Mouse (Mus musculus): ENCODE measurements around the gene Olfml3.

Olfml3 gene

DNA sequence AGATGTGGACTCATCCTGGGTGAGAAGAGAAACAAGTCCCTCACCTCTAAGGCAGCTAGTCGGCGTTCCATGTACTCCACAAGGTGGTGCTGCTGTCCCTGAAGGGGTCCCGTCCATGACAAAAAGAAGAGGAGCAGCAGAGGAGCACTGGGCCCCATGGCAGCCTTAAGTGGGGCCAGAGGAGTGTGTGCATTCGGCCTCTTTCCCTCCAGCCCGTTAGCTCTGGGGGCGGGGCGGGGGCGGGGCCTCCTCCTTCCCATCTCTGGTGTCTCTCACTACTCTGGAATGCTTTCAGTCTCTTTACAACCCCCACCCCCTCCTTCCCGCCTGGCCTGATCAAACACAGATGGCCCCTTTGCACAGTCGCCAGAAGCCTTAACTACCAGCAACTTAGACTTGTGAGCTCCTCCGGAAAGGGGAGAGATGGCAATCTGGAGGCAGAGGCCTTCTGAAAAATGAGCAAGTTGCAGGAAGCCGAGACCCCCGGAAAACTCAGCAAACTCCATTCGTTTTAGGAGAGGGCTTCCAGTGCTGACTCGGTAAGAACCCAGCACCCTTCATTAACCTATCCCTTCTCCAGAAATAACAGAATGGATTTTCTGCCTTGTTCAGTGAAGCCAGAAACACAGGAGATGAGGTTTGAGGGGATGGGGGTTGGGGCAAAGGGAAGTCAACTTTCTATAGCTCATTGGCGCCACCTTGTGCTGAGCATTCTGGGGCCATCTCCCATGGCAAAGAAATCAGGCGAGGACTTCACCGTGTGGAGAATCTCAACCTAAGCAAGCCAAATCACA, at the start of gene Olfml3:
Gene Olfml3 (minus strand): TSS at position 224 of the 794 bp plus-strand sequence.
- DNase-seq (ENCODE audit: low read depth, low spot score), result peak; percentile 77

- no peak for DNase-seq (ENCODE audit: low read depth, low spot score)
These were observed 49.4 kb upstream of the Olfml3 start for GRCm38 (mm10) chr3:103787225-103787624.

DNA sequence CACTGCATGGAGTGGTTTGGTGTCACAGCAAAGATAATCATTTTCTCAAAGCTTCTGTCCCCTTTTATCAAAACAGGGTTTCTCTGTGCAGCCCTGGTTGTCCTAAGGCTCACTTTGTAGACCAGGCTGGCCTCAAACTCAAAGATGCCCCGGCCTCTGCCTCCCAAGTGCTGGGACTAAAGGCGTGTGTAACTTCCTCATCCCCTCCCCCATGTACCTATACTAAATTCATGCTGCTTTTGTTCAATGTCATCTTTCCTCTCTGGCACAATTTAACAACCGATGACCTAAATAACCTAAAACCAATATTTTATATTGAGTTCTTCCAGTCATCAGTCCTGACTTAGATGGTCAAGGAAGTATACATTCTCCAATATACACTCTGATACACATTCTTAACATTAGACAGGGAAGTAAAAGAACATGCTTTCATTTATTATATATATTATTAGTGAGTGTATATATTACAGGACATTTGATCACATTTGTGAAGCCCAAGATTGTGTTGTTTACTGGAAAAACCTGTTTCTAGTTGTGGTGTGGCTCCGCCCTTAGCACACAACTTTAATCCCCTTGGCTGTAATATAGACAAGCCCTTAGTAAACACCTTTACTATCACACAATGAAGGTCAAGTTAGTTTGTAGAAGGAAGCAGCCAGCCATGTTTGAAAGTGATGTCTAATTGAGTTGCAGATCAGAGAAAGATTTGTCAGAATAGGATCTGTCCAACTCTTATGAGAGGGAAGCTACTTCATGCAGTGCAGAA, 45.2 kb upstream of the Olfml3 start:
- no peak for DNase-seq (ENCODE audit: low read depth, low spot score)

GRCm38 (mm10) chr3:103780777-103781176, 43.0 kb upstream of the Olfml3 start:
- DNase-seq (ENCODE audit: low read depth, low spot score), result no peak

DNA sequence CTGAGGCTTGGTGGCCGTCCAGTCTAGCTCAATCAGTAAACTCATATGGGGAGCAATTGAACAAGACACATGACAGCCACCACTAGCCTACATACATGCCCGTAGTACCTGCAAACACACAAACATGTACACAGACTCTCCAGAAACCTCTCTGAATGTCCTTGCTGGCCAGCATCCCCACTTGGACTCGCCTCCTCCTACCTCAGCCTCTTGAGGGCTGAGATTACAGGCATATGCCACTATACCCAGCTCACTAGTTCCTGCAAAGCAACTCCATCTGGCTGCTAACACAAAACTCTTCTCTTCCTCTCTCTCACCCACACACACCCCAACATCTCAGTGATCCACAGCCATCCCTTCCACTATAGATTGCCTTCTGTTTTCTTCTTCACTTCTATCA, 42.5 kb upstream of the Olfml3 start:
- DNase-seq (ENCODE audit: low read depth, low spot score), result no peak

DNA sequence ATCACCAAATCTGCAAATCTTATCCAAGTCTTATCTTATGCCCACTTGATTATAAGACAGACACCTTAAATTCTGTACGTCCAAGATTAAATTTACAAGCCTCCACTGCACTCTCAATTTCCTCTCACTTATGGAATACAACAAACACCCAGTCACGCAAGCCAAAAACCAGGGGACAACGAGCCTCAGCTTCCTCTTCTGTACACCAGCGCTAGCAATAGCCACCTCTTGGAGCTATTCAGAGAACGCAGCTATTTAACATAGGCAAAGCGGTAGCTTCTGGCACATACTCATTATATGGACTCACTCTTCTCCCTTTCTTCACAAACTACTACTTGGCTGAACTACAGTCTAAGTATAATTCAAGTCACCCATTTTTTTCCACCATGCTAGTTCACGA, 41.4 kb upstream of the Olfml3 start:
- DNase-seq (ENCODE audit: low read depth, low spot score), result no peak

DNA sequence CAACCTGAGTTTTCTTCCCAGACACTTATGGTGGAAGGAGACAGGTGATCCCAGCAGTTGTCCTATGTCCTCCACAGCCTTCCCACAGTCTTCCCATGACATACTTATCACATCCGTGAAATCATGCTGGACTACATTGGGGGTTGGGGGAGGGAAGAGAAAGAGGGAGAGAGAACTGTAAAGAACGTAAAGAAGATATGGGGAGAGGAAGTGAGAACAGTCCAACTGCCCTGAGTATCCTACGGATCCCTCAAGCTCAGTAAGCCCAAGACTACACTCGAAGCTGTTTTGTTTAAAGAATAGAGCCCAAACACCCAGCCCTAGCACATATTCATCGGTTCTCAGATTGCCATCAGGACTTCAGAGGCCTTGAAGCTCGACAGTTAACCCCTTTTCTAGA, 40.9 kb upstream of the Olfml3 start:
- DNase-seq (ENCODE audit: low read depth, low spot score), result no peak

- DNase-seq (ENCODE audit: low read depth, low spot score), result no peak
These were observed 40.1 kb upstream of the Olfml3 start for GRCm38 (mm10) chr3:103777940-103778339.

GRCm38 (mm10) chr3:103774009-103774408, 36.2 kb upstream of the Olfml3 start:
- no peak for DNase-seq (ENCODE audit: low read depth, low spot score)

- DNase-seq (ENCODE audit: low read depth, low spot score), result no peak
These were observed 35.7 kb upstream of the Olfml3 start for GRCm38 (mm10) chr3:103773508-103773907.

DNA sequence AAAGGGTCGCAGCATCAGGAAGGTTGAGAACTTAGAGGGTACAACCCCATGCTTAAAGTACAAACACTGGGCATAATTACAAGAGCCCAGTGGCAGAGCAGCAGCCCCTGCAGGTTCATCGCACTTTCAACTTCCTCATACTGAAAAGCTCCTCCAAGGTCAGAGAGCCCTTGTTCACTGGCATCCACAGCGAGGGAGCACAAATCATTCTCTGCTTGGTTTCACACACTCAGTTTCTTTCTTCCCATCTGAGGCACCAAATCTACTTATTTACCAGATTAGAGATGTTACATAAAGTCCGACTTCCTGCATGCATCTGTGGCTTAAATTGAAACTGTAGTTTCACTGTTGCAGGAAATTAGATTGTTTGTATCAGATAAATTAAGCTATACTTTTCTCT, 35.0 kb upstream of the Olfml3 start:
- DNase-seq (ENCODE audit: low read depth, low spot score), result no peak

DNA sequence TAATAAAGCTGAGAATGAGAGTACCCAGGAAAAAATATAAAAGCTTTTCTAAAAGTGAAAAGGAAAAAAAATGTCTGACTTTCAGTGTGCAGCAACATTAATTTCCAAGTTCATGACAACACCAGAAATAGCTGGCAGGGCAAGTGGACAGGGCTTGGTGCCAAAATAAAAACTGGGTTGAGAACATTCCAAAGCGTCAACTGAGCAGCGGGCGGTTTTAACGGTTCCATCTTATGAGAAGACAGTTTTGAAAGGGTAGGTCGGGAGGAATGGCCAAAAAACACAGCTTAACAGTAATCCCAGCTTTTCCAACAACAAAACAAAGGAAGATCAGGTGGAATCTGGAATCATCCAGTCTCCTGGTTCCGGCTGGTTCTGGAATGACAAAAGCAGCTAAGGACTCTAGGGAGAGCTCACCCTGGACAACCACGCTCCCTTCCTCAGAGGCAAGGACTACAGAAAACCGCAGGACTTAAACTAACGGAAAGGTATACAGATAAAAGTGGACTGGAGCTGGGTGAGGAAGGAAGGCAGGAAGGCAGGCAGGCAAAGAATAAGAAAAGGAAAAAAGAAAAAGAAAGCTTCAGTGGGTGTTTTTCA, 33.8 kb upstream of the Olfml3 start:
- peak; percentile 9 for DNase-seq (ENCODE audit: low read depth, low spot score)

- no peak for DNase-seq (ENCODE audit: low read depth, low spot score)
These were observed 29.0 kb upstream of the Olfml3 start for GRCm38 (mm10) chr3:103766789-103767188.

GRCm38 (mm10) chr3:103759261-103759970, 21.6 kb upstream of the Olfml3 start:
- no peak for DNase-seq (ENCODE audit: low read depth, low spot score)

DNA sequence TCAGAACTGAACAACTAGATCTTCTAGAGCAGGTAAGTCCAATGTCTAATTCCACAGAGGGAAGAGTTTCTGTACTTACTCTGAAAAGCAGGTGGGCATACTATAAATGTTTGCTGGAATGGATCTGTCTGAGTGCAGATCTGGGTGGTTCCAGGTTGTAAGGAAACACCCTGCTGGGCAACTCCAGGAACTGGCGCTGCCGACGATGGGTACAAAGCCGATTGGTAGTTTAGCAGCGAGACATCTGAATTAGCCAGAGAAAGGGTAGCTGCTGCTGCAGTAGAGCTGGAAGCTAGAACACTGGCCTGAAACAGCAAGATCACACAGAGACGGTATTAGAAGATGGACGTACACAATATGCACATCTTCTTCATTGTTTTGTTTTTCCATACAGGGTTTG, 20.7 kb upstream of the Olfml3 start:
- DNase-seq (ENCODE audit: low read depth, low spot score), result no peak

DNA sequence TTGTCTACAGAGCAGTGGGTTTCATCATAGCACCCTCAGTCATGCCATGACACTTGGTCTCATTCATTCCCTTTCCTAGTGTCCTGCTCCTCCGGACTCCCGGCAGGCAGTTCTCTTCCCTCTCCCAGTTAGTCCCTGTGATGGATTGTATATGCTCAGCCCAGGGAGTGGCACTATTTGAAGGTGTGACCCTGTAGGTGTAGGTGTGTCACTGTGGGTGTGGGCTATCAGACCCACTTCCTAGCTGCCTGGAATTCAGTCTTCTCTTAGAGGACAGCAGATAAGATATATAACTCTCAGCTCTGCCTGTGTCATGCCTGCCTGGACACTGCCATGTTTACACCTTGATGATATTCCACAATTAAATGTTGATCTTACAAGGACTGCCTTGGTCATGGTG, 19.1 kb upstream of the Olfml3 start:
- DNase-seq (ENCODE audit: low read depth, low spot score), result no peak

DNA sequence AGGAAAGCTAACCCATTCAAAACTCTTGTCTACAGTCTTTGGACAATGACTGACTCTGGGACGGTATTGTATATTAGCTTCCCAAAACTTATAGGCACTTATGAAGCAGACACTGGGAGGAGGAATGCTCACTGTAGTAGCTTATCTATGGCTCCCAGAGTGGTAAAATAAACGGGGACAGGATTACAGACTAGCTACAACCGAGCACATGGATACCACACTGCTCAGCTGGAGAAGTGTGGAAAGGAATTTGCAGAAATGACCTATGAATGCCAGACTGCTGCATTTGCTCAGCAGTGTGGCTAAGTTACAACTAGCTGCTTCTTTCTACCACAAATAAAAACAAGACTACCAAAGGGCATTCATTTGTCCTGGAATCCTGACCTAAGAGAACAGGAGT, 17.6 kb upstream of the Olfml3 start:
- no peak for DNase-seq (ENCODE audit: low read depth, low spot score)

GRCm38 (mm10) chr3:103751558-103751957, 13.8 kb upstream of the Olfml3 start:
- DNase-seq (ENCODE audit: low read depth, low spot score), result no peak

- no peak for DNase-seq (ENCODE audit: low read depth, low spot score)
These were observed 8.9 kb upstream of the Olfml3 start for GRCm38 (mm10) chr3:103746711-103747110.

GRCm38 (mm10) chr3:103745001-103745770, 7.4 kb upstream of the Olfml3 start:
- DNase-seq (ENCODE audit: low read depth, low spot score), result no peak

DNA sequence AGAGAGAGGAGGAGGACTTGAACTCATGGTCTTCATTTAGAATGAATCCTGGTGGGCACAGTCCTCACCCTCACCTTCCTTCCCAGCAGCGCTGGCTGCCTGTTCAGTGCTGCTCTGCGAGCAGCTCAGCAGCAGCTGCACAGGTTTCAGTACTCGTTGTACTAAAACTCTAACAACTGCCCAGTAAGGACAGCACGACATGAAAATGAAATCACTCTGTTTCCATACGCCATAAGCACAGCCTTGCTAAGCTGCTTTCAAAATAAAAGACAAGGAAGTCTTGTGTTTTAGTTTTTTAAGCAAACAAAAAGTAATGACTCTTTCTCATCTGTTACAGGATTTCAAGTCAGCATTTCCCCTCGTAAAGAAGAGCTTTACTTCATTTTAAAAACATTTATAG, 5.4 kb upstream of the Olfml3 start:
- no peak for DNase-seq (ENCODE audit: low read depth, low spot score)
